Mouse (Mus musculus): Measurements from ENCODE around the gene Gm13691.
"Not testable (repeated sequence)": the region's sequence is repeated elsewhere in the genome, so short reads cannot be mapped to it uniquely, and the experiment has no call there.

Gm13691 gene

DNA sequence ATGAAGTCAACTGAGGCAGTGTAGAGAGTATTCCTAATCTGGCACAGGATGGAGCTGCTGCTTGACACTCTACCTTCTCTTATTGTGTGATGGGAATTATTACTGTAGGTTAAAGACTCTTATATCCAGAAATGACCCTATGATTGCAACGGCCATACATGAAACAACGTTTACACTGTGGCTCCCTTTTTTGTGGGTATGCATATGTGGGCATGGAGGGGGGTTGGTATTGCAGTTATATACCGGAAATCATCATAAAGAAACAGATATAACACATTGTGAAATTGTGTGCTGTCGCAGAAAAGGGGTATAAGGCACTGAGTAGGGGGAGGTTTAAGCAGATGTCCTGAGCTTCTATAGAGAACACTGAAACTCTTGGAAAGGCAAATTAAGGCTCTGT, 45.6 kb downstream of the Gm13691 start:
- no peak for DNase-seq (ENCODE audit: low read depth)

DNA sequence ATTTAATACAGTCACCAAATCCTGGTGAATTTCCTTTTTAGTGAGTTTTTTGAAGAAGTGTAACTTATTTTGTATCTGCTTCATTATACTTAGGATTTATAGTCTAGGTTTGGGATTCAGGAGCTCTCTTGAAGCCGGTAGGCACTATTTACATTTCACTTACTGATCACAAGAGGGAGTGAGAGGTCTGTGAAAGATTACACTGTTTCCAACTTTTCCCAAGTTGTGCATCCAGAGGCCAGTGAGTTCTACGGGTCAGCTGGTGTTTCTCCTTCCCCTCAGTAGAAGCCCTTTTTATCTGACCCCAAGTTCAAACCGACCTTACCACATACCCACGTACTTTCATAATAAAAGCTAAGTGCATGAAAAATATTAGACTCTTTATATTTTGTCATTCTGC, 47.0 kb downstream of the Gm13691 start:
- no peak for DNase-seq (ENCODE audit: low read depth)

DNA sequence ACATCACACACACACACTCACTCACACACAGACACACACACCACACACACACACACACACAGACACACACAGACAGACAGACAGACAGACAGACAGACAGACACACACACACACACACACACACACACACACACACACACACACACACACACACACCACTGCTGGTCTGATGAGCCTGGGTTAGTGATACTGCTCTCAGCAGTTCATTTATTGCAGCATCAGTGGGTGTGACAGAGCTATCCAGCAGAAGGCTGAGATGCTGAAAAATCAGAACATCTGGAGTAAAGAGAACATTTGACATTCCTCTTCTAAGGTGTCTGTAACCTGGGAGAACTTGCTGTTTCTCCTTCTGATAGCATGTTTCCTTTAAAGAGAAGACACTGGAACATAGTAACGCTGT, 47.6 kb downstream of the Gm13691 start:
- DNase-seq (ENCODE audit: low read depth): not testable (repeated sequence)

DNA sequence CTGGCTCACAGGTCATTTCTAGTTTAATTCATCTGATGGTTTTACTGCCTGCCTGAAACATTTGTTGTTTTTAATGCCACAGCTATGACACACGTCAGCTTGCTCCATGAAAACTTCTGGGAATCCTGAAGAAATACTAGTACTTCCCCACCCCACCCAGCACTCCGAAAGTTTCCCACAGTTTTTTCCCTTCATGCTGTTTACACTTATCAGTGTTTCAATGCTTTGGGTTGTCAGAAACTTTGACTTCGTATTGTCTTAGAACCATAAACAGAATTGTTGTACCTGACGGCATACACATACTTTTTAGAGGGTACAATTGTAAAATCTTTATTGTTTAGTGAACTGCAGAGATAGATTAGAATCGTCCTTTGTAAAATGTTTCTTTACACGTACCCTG, 48.9 kb downstream of the Gm13691 start:
- no peak for DNase-seq (ENCODE audit: low read depth)
